Mouse (Mus musculus): ENCODE measurements at regions not wholly inside any gene's neighbourhood (a gene's known extent, or its start where the extent isn't known, plus 50 kb on each side); places are given as distances from the start of the nearest gene placed in this dataset.

DNA sequence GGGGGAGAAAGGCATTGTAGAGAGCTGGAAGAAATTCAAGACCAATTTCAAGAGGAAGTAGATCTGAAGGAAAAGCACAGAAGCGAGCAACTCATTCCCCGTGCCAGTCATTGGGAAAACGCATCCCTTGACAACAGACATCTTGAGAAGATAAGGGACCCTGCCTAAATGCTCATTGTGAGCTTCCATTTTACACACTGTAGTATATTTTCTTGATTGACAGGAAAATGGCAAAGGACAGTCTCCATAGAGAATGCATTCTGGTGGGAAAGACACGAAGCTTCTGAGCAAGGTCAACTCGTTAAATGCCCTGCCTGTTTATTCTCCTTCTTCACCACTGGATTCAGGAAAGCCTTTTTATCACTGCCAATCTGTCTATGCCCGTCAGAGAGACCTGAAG is 424.1 kb upstream of the Vwc2 start:
- ATAC-seq (ENCODE audit: low FRiP score, low TSS enrichment): no peak
- no peak overlapping the region for H3K4me2 ChIP-seq (replicated peaks; ENCODE audit: low read depth, low read length)
- H3K27me3 ChIP-seq (ENCODE audit: insufficient read depth, low read length): no peaks in the 10 kb centered on the region
- H3K9ac ChIP-seq (replicated peaks; ENCODE audit: low read length): no peak overlapping the region
- no peaks in the 10 kb centered on the region for H3K36me3 ChIP-seq (ENCODE audit: insufficient read depth, low read length)
- H3K9me3 ChIP-seq (ENCODE audit: low read length): no peaks in the 10 kb centered on the region
- WGBS: 74% methylated on average over 6 of the region's 6 CpGs
- H3K27ac ChIP-seq (ENCODE audit: low read length): no peak overlapping the region
- H3K4me1 ChIP-seq (ENCODE audit: insufficient read depth, low read length): no peaks in the 10 kb centered on the region
- H3K4me3 ChIP-seq (ENCODE audit: low read length): no peak overlapping the region

DNA sequence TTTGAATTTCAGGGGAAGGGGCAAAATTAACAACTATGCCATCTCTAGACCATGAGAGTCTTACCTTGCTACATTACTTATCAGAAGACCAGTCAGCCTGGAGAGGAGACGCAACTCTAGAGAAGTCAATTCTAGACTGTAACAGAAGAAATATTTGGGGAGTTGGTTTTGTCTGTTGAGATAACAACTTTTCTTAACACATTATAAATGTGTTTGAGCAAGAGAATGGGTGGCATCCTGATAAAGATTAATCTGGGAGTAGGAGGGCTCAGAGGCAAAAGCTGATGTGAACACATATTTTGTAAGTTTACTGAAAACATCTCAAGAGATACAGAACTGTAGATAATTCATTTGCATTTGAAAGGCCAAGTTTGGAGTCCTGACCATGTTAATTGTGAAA is 389.0 kb upstream of the Vwc2 start:
- no peaks in the 10 kb centered on the region for H3K9me3 ChIP-seq (ENCODE audit: low read length)
- no peak overlapping the region for H3K4me2 ChIP-seq (replicated peaks; ENCODE audit: low read depth, low read length)
- no peak overlapping the region for H3K4me3 ChIP-seq (ENCODE audit: low read length)
- WGBS: 97% methylated on average over 1 of the region's 1 CpGs
- no peaks in the 10 kb centered on the region for H3K4me1 ChIP-seq (ENCODE audit: insufficient read depth, low read length)
- no peak overlapping the region for H3K27ac ChIP-seq (ENCODE audit: low read length)
- ATAC-seq (ENCODE audit: low FRiP score, low TSS enrichment): no peak
- no peaks in the 10 kb centered on the region for H3K36me3 ChIP-seq (ENCODE audit: insufficient read depth, low read length)
- H3K9ac ChIP-seq (replicated peaks; ENCODE audit: low read length): no peak overlapping the region
- H3K27me3 ChIP-seq (ENCODE audit: insufficient read depth, low read length): no peaks in the 10 kb centered on the region

DNA sequence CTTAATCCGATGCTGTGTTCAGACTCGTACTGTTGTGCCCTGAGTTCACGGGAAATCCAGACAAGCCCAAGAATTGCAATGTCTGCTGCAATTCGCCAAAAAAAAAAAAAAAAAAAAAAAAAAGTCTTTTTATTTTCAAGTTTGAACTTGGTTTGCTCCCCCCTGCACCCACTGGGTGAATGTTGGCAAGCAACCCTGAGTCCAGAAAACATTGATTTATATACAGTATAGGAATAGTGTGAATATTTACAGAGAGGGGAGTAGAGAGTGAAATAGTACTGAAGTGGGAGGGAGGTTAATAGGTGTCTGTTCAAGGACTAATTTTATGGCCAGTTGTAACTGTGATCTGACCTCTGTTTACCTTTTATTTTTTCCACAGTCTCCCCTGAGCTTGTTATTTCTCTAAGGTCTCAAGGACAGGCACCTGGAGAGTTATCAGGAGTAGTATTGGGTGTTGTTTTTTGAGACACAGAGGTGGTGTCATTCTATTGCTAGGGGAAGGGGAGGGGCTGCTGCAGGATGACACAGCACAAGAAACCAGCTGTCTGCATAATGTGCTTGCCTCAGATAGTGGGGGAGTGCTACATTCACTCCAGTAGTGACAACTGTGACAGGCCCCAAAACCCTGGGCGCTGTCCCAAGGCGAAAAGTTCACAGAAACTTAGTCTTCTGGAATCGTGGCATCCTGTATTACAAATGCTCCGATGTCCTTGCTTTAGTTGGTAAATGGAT is 385.0 kb upstream of the Vwc2 start:
- Histone ChIP-seq H3K4me3 (ENCODE audit: low read length) (no peak overlapping the region), H3K27me3 (ENCODE audit: insufficient read depth, low read length) (no peaks in the 10 kb centered on the region), H3K9ac (replicated peaks; ENCODE audit: low read length) (no peak overlapping the region), H3K4me2 (replicated peaks; ENCODE audit: low read depth, low read length) (no peak overlapping the region), H3K9me3 (ENCODE audit: low read length) (no peaks in the 10 kb centered on the region), H3K36me3 (ENCODE audit: insufficient read depth, low read length) (no peaks in the 10 kb centered on the region), H3K27ac (ENCODE audit: low read length) (no peak overlapping the region), H3K4me1 (ENCODE audit: insufficient read depth, low read length) (no peaks in the 10 kb centered on the region)
- 57% methylated on average over 8 of the region's 8 CpGs for WGBS
- ATAC-seq (ENCODE audit: low FRiP score, low TSS enrichment): peak; percentile 65; the same call in 1 of the 2 replicates
